23 mouse cellular contexts compared by ENCODE assay signal in the genomic region with DNA sequence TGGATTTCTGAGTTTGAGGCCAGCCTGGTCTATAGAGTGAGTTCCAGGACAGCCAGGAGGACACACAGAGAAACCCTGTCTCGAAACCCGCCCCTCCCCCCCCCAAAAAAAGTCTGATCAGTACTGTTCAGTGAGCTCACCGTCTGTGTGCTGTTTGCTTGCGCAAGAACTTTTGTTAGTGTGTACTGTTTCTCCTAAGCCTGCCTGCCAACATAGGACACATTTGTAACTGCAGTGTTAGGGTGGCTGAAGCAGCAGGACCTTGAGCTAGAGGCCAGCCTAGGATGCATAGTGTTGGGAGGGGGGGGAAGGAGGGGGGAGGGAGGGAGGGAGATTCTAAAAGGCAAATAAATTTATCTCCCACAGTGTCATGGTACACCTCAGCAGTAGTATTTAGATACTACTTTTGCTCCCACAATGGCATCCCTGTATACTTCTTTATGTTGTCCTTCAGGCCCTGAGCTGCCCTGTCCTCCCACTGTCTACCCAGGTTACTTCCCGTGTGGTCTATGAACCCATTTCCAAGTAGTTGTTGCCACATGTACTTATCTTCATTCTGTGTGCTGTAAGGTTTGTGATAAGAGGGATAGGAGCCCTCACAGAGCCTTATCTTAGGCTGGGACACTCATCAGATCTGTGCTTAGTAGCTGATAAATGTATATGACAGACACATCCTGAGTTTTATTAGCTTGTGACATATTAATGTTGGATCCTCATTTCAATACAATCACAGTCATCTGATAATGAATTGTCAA.
A peak's percentile ranks its signal among the peaks of the same experiment; 100 is the strongest.
DNase-seq lines count a peak whose midpoint lies in the region; ATAC-seq and TF ChIP-seq lines count a peak whose summit lies in the region.
"Had no signal": no experiment of that assay in that cellular context is flagged by ENCODE, and none has a peak within 500 bp of the region (broad histone marks: within the 10 kb centered on the region; RNA-seq: fewer than 3 reads in every experiment).

No protein-coding gene starts in this region.

- H3K4me3 ChIP-seq in lung, postnatal 0 days (ENCODE audit: low read depth, low read length): no peak overlapping the region
- H3K4me3 ChIP-seq: left cerebral cortex, adult 2 months; limb, embryonic 10.5 days; midbrain, embryonic 13.5 days had no signal

- TF ChIP-seq EP300 in lung, postnatal 0 days (IDR thresholded peaks at IDR 0.05): no peak

- peak; percentile 70 for ATAC-seq in lung, postnatal 0 days
- 0 out of 2 replicates have a peak, but pooled peaks have one; percentile 26 for ATAC-seq in megakaryocyte progenitor cell, adult 5-6 weeks (replicated peaks; ENCODE audit: poor library complexity)
- ATAC-seq: midbrain, embryonic 13.5 days had no signal

- peak; percentile 48 for DNase-seq in adrenal gland, postnatal 14 days
- no peak for DNase-seq in adrenal gland, adult 18-20 months (ENCODE audit: low spot score in 2 of 2)
- peak; percentile 65 for DNase-seq in lung, postnatal 0 days (ENCODE audit: low spot score)
- DNase-seq in lung, postnatal 4 days: no peak
- peak; percentile 11 for DNase-seq in c-Kit-positive CD71-positive TER-119-positive erythroid progenitor cells, embryonic 14.5 days (ENCODE audit: low spot score)
- DNase-seq in embryo, embryonic 11 days: no peak
- DNase-seq in thymus, postnatal 36 days: no peak
- DNase-seq: B cell, adult 2 months; cerebellum, postnatal 10 days; gastrocnemius, postnatal 10 days; heart, postnatal 14 days; kidney, adult 11 months; kidney, postnatal 10 days; lung, postnatal 14 days; retina, postnatal 1 day; right cerebral cortex, postnatal 4 days; thymus, adult 2 months had no signal

- no peak overlapping the region for H3K27ac ChIP-seq in lung, postnatal 0 days (ENCODE audit: low read length)
- H3K27ac ChIP-seq: hindbrain, embryonic 14.5 days; left cerebral cortex, adult 2 months; limb, embryonic 10.5 days; midbrain, embryonic 13.5 days had no signal

- 54% methylated on average over 5 of the region's 5 CpGs for WGBS in lung, postnatal 0 days

- no peak overlapping the region for H3K9ac ChIP-seq in lung, postnatal 0 days (replicated peaks; ENCODE audit: low read depth)
- H3K9ac ChIP-seq: hindbrain, embryonic 14.5 days; midbrain, embryonic 13.5 days had no signal

- no peaks in the 10 kb centered on the region for H3K36me3 ChIP-seq in lung, postnatal 0 days (ENCODE audit: insufficient read depth, low read length)
- H3K36me3 ChIP-seq: limb, embryonic 10.5 days; midbrain, embryonic 13.5 days had no signal

- peaks cover 16% of the 10 kb centered on the region; the same call in 1 of the 2 replicates for H3K4me1 ChIP-seq in lung, postnatal 0 days (ENCODE audit: insufficient read depth, low read depth, low read length)

- H3K27me3 ChIP-seq in lung, postnatal 0 days (replicated peaks; ENCODE audit: insufficient read depth, low read length): no peaks in the 10 kb centered on the region

- no peak overlapping the region for H3K4me2 ChIP-seq in lung, postnatal 0 days (replicated peaks; ENCODE audit: low read depth, low read length)
- H3K4me2 ChIP-seq: heart, embryonic 11.5 days; hindbrain, embryonic 14.5 days; midbrain, embryonic 13.5 days had no signal

- no peak for TF ChIP-seq CTCF in lung, postnatal 0 days (IDR thresholded peaks at IDR 0.05)

- H3K9me3 ChIP-seq in lung, postnatal 0 days (ENCODE audit: low read length): no peaks in the 10 kb centered on the region
- H3K9me3 ChIP-seq: limb, embryonic 10.5 days; midbrain, embryonic 13.5 days had no signal

Comparison
In these comparisons a context has a peak if more than half of its experiments do, and no peak if none do; other contexts are left out.
1. DNase-seq: peak in adrenal gland, postnatal 14 days (single experiment), lung, postnatal 0 days (single experiment) and c-Kit-positive CD71-positive TER-119-positive erythroid progenitor cells, embryonic 14.5 days (single experiment); none in adrenal gland, adult 18-20 months (0 of 2), lung, postnatal 4 days (0 of 2), embryo, embryonic 11 days (single experiment) and thymus, postnatal 36 days (0 of 2).